Mouse (Mus musculus): ENCODE results near the gene Dennd4c. TPM values are rescaled to one million over a fixed set of nuclear protein-coding genes. Genes with fewer than 3 reads are reported as not detected.
"Not testable (repeated sequence)": the region's sequence is repeated elsewhere in the genome, so short reads cannot be mapped to it uniquely, and the experiment has no call there.

Dennd4c gene
- total RNA-seq, 4 experiments from 2014 or later: 10.7 to 12.2 (median 11.6) TPM

- DNase-seq (ENCODE audit: low spot score in 2 of 2): no peak
Observed at GRCm38 (mm10) chr4:86777587-86777986, 29.2 kb downstream of the Dennd4c start.

GRCm38 (mm10) chr4:86810604-86811003 lies 62.2 kb downstream of the Dennd4c start:
- no peak for DNase-seq (ENCODE audit: low spot score in 2 of 2)

- no peak for DNase-seq (ENCODE audit: low spot score in 2 of 2)
Observed at GRCm38 (mm10) chr4:86814850-86815249, 66.5 kb downstream of the Dennd4c start.

GRCm38 (mm10) chr4:86823169-86823568 lies 74.8 kb downstream of the Dennd4c start:
- no peak for DNase-seq (ENCODE audit: low spot score in 2 of 2)

GRCm38 (mm10) chr4:86825143-86825542 lies 76.8 kb downstream of the Dennd4c start:
- no peak for DNase-seq (ENCODE audit: low spot score in 2 of 2)

- DNase-seq (ENCODE audit: low spot score in 2 of 2): no peak
Observed at GRCm38 (mm10) chr4:86831896-86832295, 83.5 kb downstream of the Dennd4c start.

GRCm38 (mm10) chr4:86841141-86841540 lies 92.8 kb downstream of the Dennd4c start:
- not testable (repeated sequence) for DNase-seq (ENCODE audit: low spot score in 2 of 2)

GRCm38 (mm10) chr4:86845384-86845783 lies 97.0 kb downstream of the Dennd4c start:
- DNase-seq (ENCODE audit: low spot score in 2 of 2): no peak

- DNase-seq (ENCODE audit: low spot score in 2 of 2): no peak
Observed at GRCm38 (mm10) chr4:86847246-86847645, 98.9 kb downstream of the Dennd4c start.

GRCm38 (mm10) chr4:86851331-86851730 lies 103.0 kb downstream of the Dennd4c start:
- DNase-seq (ENCODE audit: low spot score in 2 of 2): no peak

- no peak for DNase-seq (ENCODE audit: low spot score in 2 of 2)
Observed at GRCm38 (mm10) chr4:86852018-86852417, 103.7 kb downstream of the Dennd4c start.

- no peak for DNase-seq (ENCODE audit: low spot score in 2 of 2)
Observed at GRCm38 (mm10) chr4:86852813-86853590, 104.6 kb downstream of the Dennd4c start.

GRCm38 (mm10) chr4:86856304-86857112 lies 108.2 kb downstream of the Dennd4c start:
- no peak for DNase-seq (ENCODE audit: low spot score in 2 of 2)

GRCm38 (mm10) chr4:86857113-86858069 lies 109.0 kb downstream of the Dennd4c start, which contains the start of gene Rps6:
Gene Rps6 (minus strand): TSS chr4:86857412.
- peak; percentile 95 to 96 for DNase-seq (ENCODE audit: low spot score in 2 of 2)

GRCm38 (mm10) chr4:86858070-86858440 lies 109.7 kb downstream of the Dennd4c start:
- no peak for DNase-seq (ENCODE audit: low spot score in 2 of 2)

GRCm38 (mm10) chr4:86864087-86864486 lies 115.7 kb downstream of the Dennd4c start:
- DNase-seq (ENCODE audit: low spot score in 2 of 2): no peak

- no peak for DNase-seq (ENCODE audit: low spot score in 2 of 2)
Observed at GRCm38 (mm10) chr4:86871988-86872387, 123.6 kb downstream of the Dennd4c start.

- no peak for DNase-seq (ENCODE audit: low spot score in 2 of 2)
Observed at GRCm38 (mm10) chr4:86873072-86873471, 124.7 kb downstream of the Dennd4c start.

- DNase-seq (ENCODE audit: low spot score in 2 of 2): peak; percentile 67 to 79
Observed at GRCm38 (mm10) chr4:86874146-86874847, 125.9 kb downstream of the Dennd4c start, which contains the start of gene Acer2. Gene Acer2 (plus strand): TSS chr4:86874396.

GRCm38 (mm10) chr4:86879477-86879876 lies 131.1 kb downstream of the Dennd4c start:
- no peak for DNase-seq (ENCODE audit: low spot score in 2 of 2)

- no peak for DNase-seq (ENCODE audit: low spot score in 2 of 2)
Observed at GRCm38 (mm10) chr4:86881178-86881577, 132.8 kb downstream of the Dennd4c start.
